Mouse (Mus musculus): ENCODE measurements around the gene Haus6. TPM values are rescaled to one million over a fixed set of nuclear protein-coding genes. Genes with fewer than 3 reads are reported as not detected.
"Not testable (repeated sequence)": the region's sequence is repeated elsewhere in the genome, so short reads cannot be mapped to it uniquely, and the experiment has no call there.

Haus6 gene
- polyA plus RNA-seq, 2 experiments, result 5.7 to 12.7 TPM

GRCm38 (mm10) chr4:86634873-86635272 is 23.0 kb upstream of the Haus6 start:
- H3K27me3 ChIP-seq (ENCODE audit: control insufficient read depth, insufficient read depth, low read length); H3K36me3 ChIP-seq (replicated peaks; ENCODE audit: control insufficient read depth, insufficient read depth, low read depth); H3K4me3 ChIP-seq (ENCODE audit: insufficient read depth in 1 of 2, low read depth in 2 of 2, low read length in 2 of 2); H3K4me2 ChIP-seq (ENCODE audit: low read depth); H3K9me3 ChIP-seq (ENCODE audit: control insufficient read depth, low read length); H3K9ac ChIP-seq (replicated peaks): not testable (repeated sequence)
- DNase-seq (ENCODE audit: low read depth in 3 of 3, low spot score in 3 of 3), result peak; percentile 14 to 41 (median 20)
- Histone ChIP-seq H3K4me1 (replicated peaks; ENCODE audit: control insufficient read depth in 2 of 2, insufficient read depth in 2 of 2, low read length in 1 of 2) (peaks cover 18 to 19% of the 10 kb centered on the region in 2 experiments), H3K27ac (peak overlapping the region; percentile 85)
- ATAC-seq (ENCODE audit: insufficient read depth), result peak; percentile 100
- peak; percentile 44; the same call in 1 of the 2 replicates for TF ChIP-seq EP300 (IDR thresholded peaks at IDR 0.05; ENCODE audit: low read depth)

DNA sequence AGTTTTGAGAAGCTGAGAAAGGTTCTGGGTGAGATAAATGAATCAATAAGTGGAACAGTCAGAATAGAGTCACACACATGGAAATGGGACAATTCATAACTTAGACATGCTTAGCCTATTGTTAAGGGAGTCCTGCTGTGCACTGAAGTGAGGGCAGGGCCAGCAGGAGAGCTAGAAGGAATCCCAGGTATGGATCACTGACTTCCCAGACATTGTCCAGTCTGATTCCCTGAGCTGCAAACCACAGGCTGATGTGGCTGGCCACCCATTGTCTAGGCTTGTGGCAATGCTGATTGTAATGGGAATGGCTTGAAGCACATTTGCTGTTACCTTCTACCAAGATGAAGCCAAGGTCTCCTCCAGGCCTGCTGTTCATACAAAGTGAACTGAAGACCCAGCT is 22.5 kb upstream of the Haus6 start:
- DNase-seq (ENCODE audit: low read depth in 3 of 3, low spot score in 3 of 3); H3K36me3 ChIP-seq (replicated peaks; ENCODE audit: control insufficient read depth, insufficient read depth, low read depth); H3K9me3 ChIP-seq (ENCODE audit: control insufficient read depth, low read length); H3K4me3 ChIP-seq (ENCODE audit: insufficient read depth in 1 of 2, low read depth in 2 of 2, low read length in 2 of 2); H3K27me3 ChIP-seq (ENCODE audit: control insufficient read depth, insufficient read depth, low read length): not testable (repeated sequence)
- Histone ChIP-seq H3K9ac (replicated peaks) (peak overlapping the region; percentile 34), H3K4me2 (ENCODE audit: low read depth) (peak overlapping the region; percentile 46), H3K27ac (peak overlapping the region; percentile 85), H3K4me1 (replicated peaks; ENCODE audit: control insufficient read depth in 2 of 2, insufficient read depth in 2 of 2, low read length in 1 of 2) (peaks cover 18 to 19% of the 10 kb centered on the region in 2 experiments)
- ATAC-seq (ENCODE audit: insufficient read depth), result peak; percentile 9; the same call in 1 of the 2 replicates

DNA sequence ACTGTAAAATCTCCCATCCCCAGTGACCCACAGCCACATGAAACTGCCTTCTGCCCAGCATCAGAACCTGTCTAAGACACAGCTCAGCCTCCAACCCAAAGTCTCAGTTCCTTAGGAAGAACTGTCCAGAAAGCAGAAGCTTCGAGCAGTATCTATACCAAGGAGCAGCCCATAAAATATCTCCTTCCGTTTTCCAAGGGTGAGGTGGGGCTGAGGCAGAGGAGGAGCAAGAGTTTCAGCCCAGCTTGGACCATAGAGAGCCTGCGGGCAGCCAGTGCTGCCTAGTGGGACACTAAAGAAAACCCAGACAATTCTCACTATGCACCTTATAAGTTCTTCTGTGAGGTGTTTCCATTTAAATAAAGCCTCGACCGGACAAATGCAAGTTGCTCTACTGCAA is 20.7 kb upstream of the Haus6 start:
- ATAC-seq (ENCODE audit: insufficient read depth); H3K4me3 ChIP-seq (ENCODE audit: insufficient read depth in 1 of 2, low read depth in 2 of 2, low read length in 2 of 2); DNase-seq (ENCODE audit: low read depth in 3 of 3, low spot score in 3 of 3); H3K9me3 ChIP-seq (ENCODE audit: control insufficient read depth, low read length); H3K27ac ChIP-seq; H3K27me3 ChIP-seq (ENCODE audit: control insufficient read depth, insufficient read depth, low read length); H3K4me2 ChIP-seq (ENCODE audit: low read depth); H3K9ac ChIP-seq (replicated peaks); H3K36me3 ChIP-seq (replicated peaks; ENCODE audit: control insufficient read depth, insufficient read depth, low read depth): not testable (repeated sequence)
- WGBS (ENCODE audit: insufficient replicate concordance), result 46% methylated on average over 5 of the region's 5 CpGs
- peaks cover 18 to 19% of the 10 kb centered on the region in 2 experiments for H3K4me1 ChIP-seq (replicated peaks; ENCODE audit: control insufficient read depth in 2 of 2, insufficient read depth in 2 of 2, low read length in 1 of 2)

- H3K4me3 ChIP-seq (ENCODE audit: insufficient read depth in 1 of 2, low read depth in 2 of 2, low read length in 2 of 2), result no peak overlapping the region
- TF ChIP-seq CTCF (IDR thresholded peaks at IDR 0.05; ENCODE audit: low read depth) (no peak), EP300 (IDR thresholded peaks at IDR 0.05; ENCODE audit: low read depth) (no peak)
- no peaks in the 10 kb centered on the region for H3K36me3 ChIP-seq (replicated peaks; ENCODE audit: control insufficient read depth, insufficient read depth, low read depth)
- no peak overlapping the region for H3K27ac ChIP-seq
- ATAC-seq (ENCODE audit: insufficient read depth), result no peak
- H3K4me2 ChIP-seq (ENCODE audit: low read depth), result no peak overlapping the region
- no peaks in the 10 kb centered on the region for H3K9me3 ChIP-seq (ENCODE audit: control insufficient read depth, low read length)
- H3K4me1 ChIP-seq (replicated peaks; ENCODE audit: control insufficient read depth in 2 of 2, insufficient read depth in 2 of 2, low read length in 1 of 2), result peaks cover 18 to 19% of the 10 kb centered on the region in 2 experiments
- no peak for DNase-seq (ENCODE audit: low read depth in 3 of 3, low spot score in 3 of 3)
- WGBS (ENCODE audit: insufficient replicate concordance), result 74% methylated on average over 4 of the region's 4 CpGs
- no peaks in the 10 kb centered on the region for H3K27me3 ChIP-seq (ENCODE audit: control insufficient read depth, insufficient read depth, low read length)
- H3K9ac ChIP-seq (replicated peaks), result no peak overlapping the region
These were observed 20.0 kb upstream of the Haus6 start for GRCm38 (mm10) chr4:86631831-86632230.

DNA sequence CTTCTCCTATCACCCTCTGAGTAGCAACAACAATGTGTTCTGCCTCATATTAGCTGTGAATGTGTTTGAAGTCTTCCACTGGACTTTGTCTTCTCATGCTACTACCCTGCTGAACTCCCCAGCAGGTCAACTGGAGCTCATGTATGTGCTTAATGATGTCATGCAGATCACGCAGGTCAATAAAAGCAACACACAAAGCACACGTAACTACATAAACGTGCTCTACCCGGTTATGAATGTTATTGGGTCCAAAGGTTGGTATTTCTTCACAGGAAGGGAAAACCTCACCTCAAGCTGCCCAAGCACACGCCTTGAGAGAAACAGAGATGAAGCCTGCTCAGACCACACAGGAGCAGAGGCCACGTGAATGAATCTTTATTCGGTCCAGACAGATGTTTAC is 14.6 kb upstream of the Haus6 start:
- H3K27me3 ChIP-seq (ENCODE audit: control insufficient read depth, insufficient read depth, low read length); ATAC-seq (ENCODE audit: insufficient read depth); H3K4me2 ChIP-seq (ENCODE audit: low read depth); H3K36me3 ChIP-seq (replicated peaks; ENCODE audit: control insufficient read depth, insufficient read depth, low read depth); DNase-seq (ENCODE audit: low read depth in 3 of 3, low spot score in 3 of 3); H3K9ac ChIP-seq (replicated peaks); H3K27ac ChIP-seq; H3K4me1 ChIP-seq (replicated peaks; ENCODE audit: control insufficient read depth in 2 of 2, insufficient read depth in 2 of 2, low read length in 1 of 2); H3K4me3 ChIP-seq (ENCODE audit: insufficient read depth in 1 of 2, low read depth in 2 of 2, low read length in 2 of 2); H3K9me3 ChIP-seq (ENCODE audit: control insufficient read depth, low read length): not testable (repeated sequence)
- 65% methylated on average over 7 of the region's 7 CpGs for WGBS (ENCODE audit: insufficient replicate concordance)

GRCm38 (mm10) chr4:86625463-86625862 is 13.6 kb upstream of the Haus6 start:
- TF ChIP-seq EP300 (IDR thresholded peaks at IDR 0.05; ENCODE audit: low read depth) (no peak), CTCF (IDR thresholded peaks at IDR 0.05; ENCODE audit: low read depth) (no peak)

More at GRCm38 (mm10) chr4:86625463-86625862, 13.6 kb upstream of the Haus6 start:
- Histone ChIP-seq H3K9ac (replicated peaks) (no peak overlapping the region), H3K27ac (no peak overlapping the region), H3K27me3 (ENCODE audit: control insufficient read depth, insufficient read depth, low read length) (no peaks in the 10 kb centered on the region), H3K36me3 (replicated peaks; ENCODE audit: control insufficient read depth, insufficient read depth, low read depth) (no peaks in the 10 kb centered on the region), H3K4me3 (ENCODE audit: insufficient read depth in 1 of 2, low read depth in 2 of 2, low read length in 2 of 2) (no peak overlapping the region), H3K9me3 (ENCODE audit: control insufficient read depth, low read length) (no peaks in the 10 kb centered on the region), H3K4me2 (ENCODE audit: low read depth) (no peak overlapping the region), H3K4me1 (replicated peaks; ENCODE audit: control insufficient read depth in 2 of 2, insufficient read depth in 2 of 2, low read length in 1 of 2) (no peaks in the 10 kb centered on the region)
- ATAC-seq (ENCODE audit: insufficient read depth), result no peak
- 57% methylated on average over 5 of the region's 5 CpGs for WGBS (ENCODE audit: insufficient replicate concordance)
- no peak for DNase-seq (ENCODE audit: low read depth in 3 of 3, low spot score in 3 of 3)
